Mouse (Mus musculus): Measurements from ENCODE around the gene Plekhg4.
A peak's percentile ranks its signal among the peaks of the same experiment; 100 is the strongest.

The Plekhg4 gene

DNA sequence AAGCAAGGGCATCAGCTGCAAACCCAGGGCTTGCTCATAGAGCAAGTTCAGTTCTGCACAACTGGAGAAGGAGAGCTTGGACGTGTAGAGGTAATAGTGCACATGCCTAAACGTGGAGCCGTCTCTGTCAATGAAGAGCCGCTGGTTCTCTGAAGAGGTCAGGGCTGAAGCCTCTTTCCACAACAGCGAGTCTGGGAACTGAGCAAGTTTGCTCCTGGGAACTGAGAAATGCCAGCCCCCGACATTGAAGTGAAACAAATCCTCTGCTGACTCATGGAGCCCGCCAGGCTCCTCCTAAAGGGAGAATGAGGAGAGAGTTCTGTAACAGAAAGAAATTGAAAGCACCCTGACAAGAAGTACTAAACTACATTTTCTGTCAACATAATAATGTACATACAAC is 35.3 kb downstream of the Plekhg4 start:
- no peak for DNase-seq

DNA sequence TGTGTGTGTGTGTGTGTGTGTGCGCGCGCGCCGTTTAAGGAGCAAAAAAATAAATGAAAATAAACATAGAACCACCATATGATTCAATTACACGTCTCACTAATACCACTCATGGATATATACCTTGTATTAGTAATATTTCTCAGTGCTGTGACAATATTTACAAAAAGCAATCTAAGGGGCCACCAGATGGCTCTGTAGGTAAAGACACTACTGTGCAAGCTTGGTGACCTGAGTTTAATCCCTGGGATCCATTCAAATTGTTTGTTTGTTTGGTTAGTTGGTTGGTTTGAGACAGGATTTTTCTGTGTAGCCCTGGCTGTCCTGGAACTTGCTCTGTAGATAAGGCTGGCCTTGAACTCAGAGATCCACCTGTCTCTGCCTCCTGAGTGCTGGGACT is 36.9 kb downstream of the Plekhg4 start:
- DNase-seq, result no peak

DNA sequence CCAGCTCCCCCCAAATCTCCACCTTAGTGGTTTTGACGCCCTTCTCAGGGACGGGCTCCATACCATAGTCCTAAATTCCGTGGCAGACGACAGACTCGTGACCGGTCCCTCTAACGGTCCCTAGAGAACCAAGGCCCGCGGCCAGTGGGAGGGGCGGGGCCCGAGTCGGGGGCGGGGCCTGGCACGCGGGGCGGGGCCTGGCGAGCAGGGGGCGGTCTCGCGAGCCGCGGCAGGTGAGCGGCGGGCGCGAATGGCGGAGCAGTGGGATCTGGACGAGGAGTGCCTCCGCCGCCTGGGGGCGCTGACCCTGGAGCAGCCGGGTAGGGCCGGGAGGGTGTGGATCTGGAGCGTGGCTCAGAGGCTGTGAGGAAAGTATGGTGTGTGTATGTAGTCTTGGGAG is 40.3 kb downstream of the Plekhg4 start, which contains the start of the genes Kctd19 and Lrrc36:
Gene Kctd19 (minus strand): TSS at position 112 of the 400 bp plus-strand sequence.
Gene Lrrc36 (plus strand): TSS at position 181 of the 400 bp plus-strand sequence.
- DNase-seq, result peak; percentile 76

DNA sequence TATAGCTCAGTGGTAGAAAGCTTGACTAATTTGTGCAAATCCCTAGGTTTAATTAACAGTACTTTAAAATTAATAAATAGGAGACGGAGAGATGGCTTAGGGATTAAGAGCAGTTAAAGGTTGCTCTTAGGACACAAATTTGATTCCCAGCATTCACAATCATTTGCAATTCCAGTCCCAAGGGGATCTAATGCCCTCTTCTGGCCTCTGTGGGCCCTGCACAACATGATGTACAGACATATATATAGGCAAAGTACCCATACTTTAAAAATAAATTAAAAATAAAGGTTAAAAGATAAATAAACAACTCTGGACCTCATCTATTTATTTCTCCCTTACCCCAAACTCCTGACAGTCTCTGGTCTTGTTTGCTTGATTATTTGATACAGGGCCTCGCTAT is 45.9 kb downstream of the Plekhg4 start:
- no peak for DNase-seq

DNA sequence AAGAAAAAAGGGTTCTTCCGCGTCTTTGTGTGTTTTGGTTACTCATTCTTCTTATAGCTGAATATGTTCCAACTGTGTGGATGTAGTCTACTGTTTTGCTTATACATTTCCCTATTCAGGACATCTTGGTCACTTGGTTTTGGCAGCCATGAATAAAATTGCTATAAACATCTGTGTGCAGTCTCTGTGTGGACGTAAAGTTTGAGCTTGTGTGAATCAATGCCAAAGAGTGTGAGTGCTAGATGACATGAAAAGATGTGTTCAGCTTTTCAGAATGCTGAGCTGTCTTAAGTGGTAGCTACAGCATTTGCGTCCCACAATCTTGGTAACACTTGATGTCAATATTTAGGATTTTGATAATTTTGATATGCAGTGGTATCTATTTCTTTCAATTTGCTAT is 46.7 kb downstream of the Plekhg4 start:
- DNase-seq, result no peak

DNA sequence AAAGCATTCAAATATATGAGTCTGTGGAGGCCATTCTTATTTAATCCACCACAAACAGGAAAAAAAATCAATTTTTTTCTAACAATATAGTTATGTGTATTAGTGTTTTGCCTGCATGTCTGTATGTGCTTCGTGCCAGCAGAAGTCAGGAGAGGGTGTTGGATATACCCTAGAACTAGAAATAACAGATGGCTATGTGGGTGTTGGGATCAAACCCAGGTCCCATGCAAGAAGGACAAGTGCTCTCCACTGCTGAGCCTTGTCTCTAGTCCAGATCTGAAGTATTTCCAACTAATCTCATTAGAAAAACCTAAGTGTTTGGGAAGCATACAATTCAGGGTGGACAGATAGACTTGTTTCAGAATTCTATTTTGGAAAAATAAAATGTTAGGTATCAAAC is 48.9 kb downstream of the Plekhg4 start:
- no peak for DNase-seq

DNA sequence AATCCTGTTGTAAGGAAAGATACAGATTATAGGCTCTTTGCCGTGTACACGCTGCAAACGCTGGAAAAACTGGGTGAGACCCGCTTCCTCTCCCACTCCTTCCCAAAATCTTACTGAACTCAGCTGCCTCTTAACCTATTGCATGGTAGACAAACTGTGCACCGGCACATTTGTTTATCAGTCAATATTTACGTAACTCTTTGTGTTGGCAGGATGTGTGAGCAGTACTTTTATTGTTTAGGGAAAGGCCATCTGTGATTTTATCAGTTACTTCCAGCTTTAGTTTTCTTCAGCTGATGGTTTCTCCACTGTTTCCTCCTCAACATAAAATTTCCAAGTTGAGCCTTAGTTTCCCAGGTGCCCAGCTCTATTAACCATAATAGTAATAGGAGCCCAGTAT is 53.8 kb downstream of the Plekhg4 start:
- DNase-seq, result no peak

DNA sequence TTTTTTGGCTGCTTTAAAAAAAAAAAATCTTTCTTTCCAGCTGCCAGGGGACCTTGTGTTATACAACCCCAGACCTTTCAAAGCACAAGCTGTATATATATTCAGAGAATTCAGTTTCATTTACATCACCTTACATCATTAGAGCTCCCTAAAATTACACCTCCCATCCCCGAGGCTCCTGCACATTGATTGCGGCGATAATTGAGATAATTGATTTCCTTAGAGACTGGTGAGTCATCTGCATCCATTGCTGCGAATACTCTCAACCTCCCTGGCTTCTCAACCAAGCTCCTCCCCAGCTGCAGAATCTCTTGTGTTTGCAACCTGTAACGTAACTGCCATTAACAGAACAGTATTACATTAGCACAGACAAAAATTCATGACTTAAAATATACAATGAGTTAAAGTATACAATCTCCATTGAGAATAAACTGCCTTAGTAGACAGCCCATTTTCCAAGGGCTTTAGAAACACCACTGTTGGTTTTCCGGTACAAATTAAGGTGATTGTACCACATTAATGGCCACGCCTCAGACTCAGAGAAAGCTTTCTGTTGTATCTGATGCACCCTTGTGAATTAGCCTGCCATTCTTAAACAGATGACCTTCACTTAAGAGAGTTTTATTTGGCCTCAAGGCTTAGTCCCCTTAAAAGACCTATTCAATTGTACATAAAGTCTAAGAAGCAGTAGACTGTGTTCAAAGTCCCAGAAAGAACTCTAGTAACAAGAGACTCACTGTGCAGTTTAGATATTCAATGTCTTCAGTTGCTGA is 58.9 kb downstream of the Plekhg4 start:
- DNase-seq, result no peak
